ENCODE assay signal across 8 mouse cellular contexts in genomic region chr9:31029751-31030511, GRCm38 (mm10). TPM values are rescaled to one million over a fixed set of nuclear protein-coding genes. Genes with fewer than 3 reads are reported as not detected.
A peak's percentile ranks its signal among the peaks of the same experiment; 100 is the strongest.
DNase-seq lines count a peak whose midpoint lies in the region; ATAC-seq and TF ChIP-seq lines count a peak whose summit lies in the region.

No protein-coding gene starts in this region.

- in situ Hi-C loops in ES-E14 (cut with MboI; ENCODE audit: low sequenced_read_pairs in 2 of 2, unreplicated experiment in 2 of 2) = no loop called here

- under 1% methylated on average over 51 of the region's 57 CpGs for WGBS in forebrain, embryonic 16.5 days
- WGBS in lung, embryonic 15.5 days = under 1% methylated on average over 49 of the region's 57 CpGs

- H3K4me2 ChIP-seq in forebrain, embryonic 16.5 days (ENCODE audit: low read length) = peak overlapping the region; percentile 68
- peak overlapping the region; percentile 82 for H3K4me2 ChIP-seq in lung, embryonic 15.5 days

- ATAC-seq in forebrain, embryonic 16.5 days = peak; percentile 98
- ATAC-seq in lung, embryonic 15.5 days (ENCODE audit: borderline replicate concordance, extremely low read depth, low FRiP score, low TSS enrichment) = peak; percentile 95

- no peaks in the 10 kb centered on the region for H3K36me3 ChIP-seq in ES-E14 (ENCODE audit: control insufficient read depth, insufficient read depth, low read length, poor library complexity, severe bottlenecking)
- no peaks in the 10 kb centered on the region for H3K36me3 ChIP-seq in forebrain, embryonic 16.5 days (ENCODE audit: control insufficient read depth, insufficient read depth)
- H3K36me3 ChIP-seq in lung, embryonic 15.5 days = no peaks in the 10 kb centered on the region

- no peaks in the 10 kb centered on the region for H3K27me3 ChIP-seq in forebrain, embryonic 16.5 days (replicated peaks; ENCODE audit: control insufficient read depth, insufficient read depth, low read length)
- no peaks in the 10 kb centered on the region for H3K27me3 ChIP-seq in lung, embryonic 15.5 days

- H3K9ac ChIP-seq in ES-E14 (ENCODE audit: insufficient read depth, low read depth, low read length, poor library complexity, severe bottlenecking) = peak overlapping the region; percentile 95
- H3K9ac ChIP-seq in forebrain, embryonic 16.5 days (replicated peaks; ENCODE audit: low read depth, low read length) = peak overlapping the region; percentile 98
- peak overlapping the region; percentile 96 for H3K9ac ChIP-seq in lung, embryonic 15.5 days

- H3K9me3 ChIP-seq in ES-E14 (ENCODE audit: control insufficient read depth, insufficient read depth, low read depth, low read length) = no peaks in the 10 kb centered on the region
- no peaks in the 10 kb centered on the region for H3K9me3 ChIP-seq in forebrain, embryonic 16.5 days (ENCODE audit: control insufficient read depth, low read length)
- no peaks in the 10 kb centered on the region for H3K9me3 ChIP-seq in lung, embryonic 15.5 days

- DNase-seq in ES-E14 (ENCODE audit: low read depth, low spot score) = peak; percentile 90
- peak; percentile 97 for DNase-seq in cerebellum, adult 11-12 months
- peak; percentile 97 for DNase-seq in heart, postnatal 4 days
- DNase-seq in layer of hippocampus, adult 8-10 months (ENCODE audit: low spot score in 2 of 2) = peak; percentile 91 to 94
- peak; percentile 95 for DNase-seq in ovary, adult 18-20 months (ENCODE audit: low spot score)
- DNase-seq in thymus, postnatal 0 days (ENCODE audit: low spot score) = peak; percentile 93

- peaks cover 0 to 3% of the 10 kb centered on the region in 2 experiments; a peak in 1 of 4 replicates for H3K4me1 ChIP-seq in ES-E14 (ENCODE audit: control insufficient read depth in 2 of 2, insufficient read depth in 2 of 2, low read length in 2 of 2, poor library complexity in 1 of 2)
- H3K4me1 ChIP-seq in forebrain, embryonic 16.5 days (replicated peaks; ENCODE audit: control insufficient read depth, insufficient read depth, low read length) = peaks cover 13% of the 10 kb centered on the region
- peaks cover 16% of the 10 kb centered on the region for H3K4me1 ChIP-seq in lung, embryonic 15.5 days

- peak overlapping the region; percentile 95 for H3K4me3 ChIP-seq in ES-E14 (ENCODE audit: insufficient read depth in 1 of 2, low read depth in 1 of 2, low read length in 2 of 2, poor library complexity in 1 of 2, severe bottlenecking in 1 of 2)
- H3K4me3 ChIP-seq in forebrain, embryonic 16.5 days (replicated peaks; ENCODE audit: low read length) = peak overlapping the region; percentile 95
- peak overlapping the region; percentile 76 for H3K4me3 ChIP-seq in lung, embryonic 15.5 days

- peak overlapping the region; percentile 93 for H3K27ac ChIP-seq in ES-E14 (ENCODE audit: insufficient read depth, low read depth, low read length, poor library complexity, severe bottlenecking)
- H3K27ac ChIP-seq in forebrain, embryonic 16.5 days (ENCODE audit: low read length) = peak overlapping the region; percentile 96
- peak overlapping the region; percentile 98 for H3K27ac ChIP-seq in lung, embryonic 15.5 days

TF ChIP-seq in ES-E14, 5 proteins besides CTCF, POLR2A, EP300 and RAD21:
- no peak for TF ChIP-seq ZC3H11A (IDR thresholded peaks at IDR 0.05; ENCODE audit: borderline replicate concordance, low read depth, low read length)
- 0 out of 2 replicates have a peak, but pooled peaks have one; percentile 6 for TF ChIP-seq HCFC1 (IDR thresholded peaks at IDR 0.05; ENCODE audit: borderline replicate concordance, insufficient read depth, low read length)

RNA-seq across cellular contexts. Expression of gene Zbtb44, which starts 0.5 kb away (rescaled TPM):
- total RNA-seq in ES-E14 (2012; rRNA removed) = 33.1 and 33.7 TPM in 2 replicates
- polyA plus RNA-seq in forebrain, embryonic 16.5 days (2015; fragmentation: Nextera tagmentation; extraction: Ambion mirVana) = 4.3 and 5.3 TPM in 2 replicates
- total RNA-seq in heart, postnatal 4 days (2021) = 10 to 100 TPM; 32.2 to 33.5 TPM
- 10 to 100 TPM; 35.1 to 50.5 (median 43.0) TPM for total RNA-seq in layer of hippocampus, adult 8-10 months (2022)
- 6.5 and 8.9 TPM in 2 replicates for polyA plus RNA-seq in lung, embryonic 15.5 days (2015; fragmentation: Nextera tagmentation; extraction: Ambion mirVana)
- polyA plus RNA-seq in thymus, postnatal 0 days (2015; fragmentation: Nextera tagmentation; extraction: Ambion mirVana) = 8.4 and 10.8 TPM in 2 replicates

Comparison
In these comparisons a context has a peak if more than half of its experiments do, and no peak if none do; other contexts are left out.
1. Peak in every context shown above with its lines: DNase-seq, ATAC-seq, H3K4me3 ChIP-seq and H3K27ac ChIP-seq.